Mouse (Mus musculus) ovary, postnatal 14 days (tissue): ENCODE measurements around the gene Ankrd22.

ENCODE experiments used
- DNase-seq: peaks from one replicate; pipeline ENCODE4 v3.0.0; 2022; ENCODE audit warnings: low spot score

Ankrd22 gene

GRCm38 (mm10) chr19:34181234-34181633, 15.4 kb upstream of the Ankrd22 start:
- DNase-seq, result no peak

- DNase-seq, result no peak
These were observed 14.5 kb upstream of the Ankrd22 start for GRCm38 (mm10) chr19:34180316-34180715.

DNA sequence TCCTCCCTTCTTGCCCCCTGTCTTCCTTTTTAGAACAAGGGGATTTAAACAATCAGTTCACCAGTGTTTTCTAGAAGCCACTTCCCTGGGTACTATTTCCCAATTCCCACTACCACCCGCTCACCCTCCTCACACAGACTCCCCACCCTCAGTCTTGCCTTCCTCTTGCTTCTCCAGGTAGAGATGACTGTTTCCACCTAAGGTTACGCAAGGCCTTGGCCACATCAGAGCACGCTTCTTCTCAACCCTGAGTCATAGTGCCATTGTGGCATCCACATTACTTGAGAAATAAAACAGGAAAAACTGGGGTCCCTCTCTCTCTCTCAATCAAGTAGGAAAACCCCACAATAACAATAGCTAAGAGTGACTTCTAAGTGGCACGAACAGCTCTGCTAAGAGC, 13.3 kb upstream of the Ankrd22 start:
- no peak for DNase-seq

DNA sequence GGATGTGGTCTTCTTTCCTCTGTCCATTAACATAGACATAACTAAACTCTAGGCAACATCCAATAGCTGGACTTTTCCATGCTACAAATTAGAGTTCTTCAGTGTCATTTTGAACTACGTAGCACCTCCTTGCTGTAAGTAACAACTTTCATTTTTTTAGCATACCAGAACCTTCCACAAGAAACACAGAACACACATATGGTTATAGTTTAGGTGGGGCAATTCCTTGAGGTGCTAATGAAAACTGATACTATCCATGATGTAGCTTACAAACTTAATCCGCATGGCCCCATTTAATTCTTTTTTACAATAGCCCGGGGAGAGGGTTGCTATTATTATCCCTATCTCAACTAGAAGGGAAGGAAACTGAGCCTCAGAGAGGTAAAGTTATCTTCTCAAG, 8.2 kb upstream of the Ankrd22 start:
- DNase-seq, result no peak

DNA sequence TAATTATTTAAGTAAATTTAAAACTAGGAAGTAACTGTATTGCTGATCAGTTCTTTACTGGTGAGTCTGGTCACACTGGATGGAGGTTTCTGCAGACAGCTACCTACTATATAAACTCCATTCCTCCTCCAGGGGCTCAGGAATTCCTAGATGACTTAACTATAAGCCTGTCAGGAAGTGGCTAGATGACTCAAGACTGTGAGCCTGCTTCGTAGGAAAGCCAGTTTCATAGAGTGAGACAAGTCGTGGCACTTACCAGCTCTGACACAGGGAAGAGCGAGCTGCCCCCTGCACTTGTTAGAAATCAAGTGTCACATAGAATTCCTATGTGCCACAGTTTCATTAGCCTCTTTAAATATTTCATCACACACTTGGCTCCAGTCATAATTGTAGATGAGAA, 5.3 kb upstream of the Ankrd22 start:
- DNase-seq, result no peak

GRCm38 (mm10) chr19:34169121-34169520, 3.3 kb upstream of the Ankrd22 start:
- no peak for DNase-seq

DNA sequence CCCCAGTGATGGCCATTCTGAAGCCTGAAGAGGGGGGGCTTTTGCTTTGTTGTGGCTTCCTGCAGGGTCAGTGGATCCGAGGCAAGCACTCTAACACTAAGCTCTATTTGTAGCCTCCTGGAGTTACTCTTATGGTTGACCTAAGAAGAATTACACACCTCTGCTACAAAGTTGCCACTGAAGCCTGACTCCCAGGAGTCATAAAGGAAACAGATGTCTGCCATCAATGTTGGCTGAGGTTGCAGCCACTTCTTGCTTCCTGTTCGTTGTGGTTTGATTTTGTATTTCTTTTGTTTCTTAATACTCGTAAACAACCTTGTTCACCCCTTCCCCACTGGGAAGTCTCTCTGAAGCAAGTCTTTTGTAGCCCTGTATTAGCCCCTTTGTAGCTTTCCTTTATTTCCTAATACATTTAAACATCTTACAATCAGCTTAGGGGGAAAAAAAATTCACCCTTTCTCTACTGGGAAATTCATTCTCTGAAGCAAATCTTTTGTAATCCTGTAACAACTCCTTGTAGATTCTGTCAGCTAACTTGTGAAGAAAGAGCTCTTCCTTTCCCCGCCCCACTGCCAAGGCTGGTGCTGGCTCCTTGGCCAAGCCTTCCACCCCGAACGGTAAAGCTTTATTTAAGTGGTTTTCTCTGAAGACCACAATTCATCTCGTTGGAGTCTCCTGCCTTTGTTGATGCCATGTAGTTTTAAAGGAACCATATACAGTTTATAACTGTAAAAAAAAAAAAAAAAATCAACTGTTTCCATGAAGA, 2.2 kb upstream of the Ankrd22 start:
- no peak for DNase-seq

- no peak for DNase-seq
These were observed 533 bp upstream of the Ankrd22 start for GRCm38 (mm10) chr19:34166386-34166785.

GRCm38 (mm10) chr19:34162693-34163092, 3.2 kb downstream of the Ankrd22 start:
- DNase-seq, result no peak

- no peak for DNase-seq
These were observed 12.3 kb downstream of the Ankrd22 start for GRCm38 (mm10) chr19:34153263-34154144.

- DNase-seq, result peak; percentile 5
These were observed 13.9 kb downstream of the Ankrd22 start for GRCm38 (mm10) chr19:34151909-34152308.

- DNase-seq, result no peak
These were observed 17.4 kb downstream of the Ankrd22 start for GRCm38 (mm10) chr19:34148421-34148820.

DNA sequence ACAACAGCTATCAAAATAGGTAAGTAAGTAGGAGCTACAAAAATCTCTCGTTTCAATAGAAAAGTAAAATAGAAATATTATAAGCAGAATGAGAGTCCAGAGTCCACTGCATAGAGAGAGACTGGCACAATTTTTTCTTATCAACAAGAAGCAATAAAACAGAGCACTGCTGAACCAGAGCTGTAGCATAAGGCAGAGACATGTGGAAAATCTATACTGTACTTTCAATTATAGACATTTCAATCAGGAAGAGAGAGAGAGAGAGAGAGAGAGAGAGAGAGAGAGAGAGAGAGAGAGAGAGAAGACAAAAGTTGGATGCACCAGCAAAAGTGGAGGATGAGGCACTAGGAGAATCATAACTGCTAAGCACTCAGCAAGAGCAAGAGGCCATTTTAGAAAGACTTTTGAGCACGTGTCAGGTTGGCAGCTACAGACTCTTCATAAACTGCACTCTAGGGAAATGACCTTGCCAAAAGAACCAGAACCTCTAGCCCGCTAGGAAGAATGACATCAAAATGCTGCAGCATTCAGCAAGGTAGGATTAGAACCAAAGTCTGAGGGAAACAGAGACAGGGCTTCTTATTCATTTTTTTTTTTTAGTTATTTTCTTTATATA, 26.3 kb downstream of the Ankrd22 start:
- no peak for DNase-seq

GRCm38 (mm10) chr19:34138720-34139430, 27.0 kb downstream of the Ankrd22 start:
- DNase-seq, result no peak

- no peak for DNase-seq
These were observed 45.6 kb downstream of the Ankrd22 start for GRCm38 (mm10) chr19:34120107-34120731.

- DNase-seq, result no peak
These were observed 46.2 kb downstream of the Ankrd22 start for GRCm38 (mm10) chr19:34119653-34120052.

- no peak for DNase-seq
These were observed 46.8 kb downstream of the Ankrd22 start for GRCm38 (mm10) chr19:34119102-34119501.

DNA sequence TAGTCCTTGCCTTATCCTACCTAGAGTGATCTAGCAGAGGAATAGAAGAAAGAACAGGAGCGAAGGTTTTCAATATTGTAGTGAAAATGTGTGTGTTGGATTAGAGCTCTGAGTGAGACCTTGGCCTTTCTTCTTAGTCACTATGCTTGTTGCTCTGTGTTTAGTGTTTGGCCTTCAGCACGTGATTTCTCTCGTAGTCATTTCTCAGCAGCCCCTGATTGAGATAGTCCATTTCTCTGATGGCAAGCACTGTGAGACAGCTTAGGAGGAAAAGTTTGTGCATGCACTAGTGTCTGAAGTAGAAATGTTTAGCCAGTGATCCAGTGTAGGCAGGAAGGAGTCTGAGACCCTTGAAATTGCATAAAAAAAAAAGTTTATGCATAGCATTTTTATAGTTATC, 61.0 kb downstream of the Ankrd22 start:
- DNase-seq, result no peak

GRCm38 (mm10) chr19:34101888-34102287, 64.0 kb downstream of the Ankrd22 start:
- DNase-seq, result no peak

GRCm38 (mm10) chr19:34100633-34101032, 65.2 kb downstream of the Ankrd22 start, which contains the start of gene Lipm:
Lipm (plus strand) TSS chr19:34100933.
- DNase-seq, result no peak

GRCm38 (mm10) chr19:34096228-34096627, 69.6 kb downstream of the Ankrd22 start:
- no peak for DNase-seq

DNA sequence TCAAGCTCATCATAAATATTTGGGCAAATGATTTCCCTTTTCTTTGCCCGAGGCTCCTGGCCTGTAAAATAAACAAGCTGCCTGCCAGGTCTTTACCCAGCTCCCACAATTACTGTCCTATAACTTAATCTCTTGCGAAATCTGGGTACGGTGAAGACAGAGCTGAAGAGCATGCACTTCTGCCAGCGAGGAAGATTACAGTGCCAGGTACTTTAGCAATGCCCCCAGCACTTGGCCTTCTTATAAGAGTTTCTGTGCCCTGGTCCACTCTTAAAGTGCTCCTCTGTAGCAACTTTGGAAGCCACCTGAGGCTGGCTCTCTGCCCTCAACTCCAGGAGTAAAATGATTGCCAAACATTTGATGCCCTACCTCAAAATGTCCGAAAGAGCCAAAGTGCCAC, 70.5 kb downstream of the Ankrd22 start:
- DNase-seq, result no peak
